Mouse (Mus musculus): ENCODE data around the gene Padi1.

GRCm38 (mm10) chr4:140785217-140785616 is 60.4 kb downstream of the Padi1 start:
- TF ChIP-seq MAFK (IDR thresholded peaks at IDR 0.05; ENCODE audit: insufficient read depth, low read depth, low read length), result no peak
- no peak for TF ChIP-seq ZC3H11A (IDR thresholded peaks at IDR 0.05; ENCODE audit: borderline replicate concordance, low read depth, low read length)
- no peak for TF ChIP-seq CHD2 (IDR thresholded peaks at IDR 0.05; ENCODE audit: low read depth, low read length)
